Mouse (Mus musculus): ENCODE measurements at regions not wholly inside any gene's neighbourhood (a gene's known extent, or its start where the extent isn't known, plus 50 kb on each side); places are given as distances from the start of the nearest gene placed in this dataset.
A peak's percentile ranks its signal among the peaks of the same experiment; 100 is the strongest.

DNA sequence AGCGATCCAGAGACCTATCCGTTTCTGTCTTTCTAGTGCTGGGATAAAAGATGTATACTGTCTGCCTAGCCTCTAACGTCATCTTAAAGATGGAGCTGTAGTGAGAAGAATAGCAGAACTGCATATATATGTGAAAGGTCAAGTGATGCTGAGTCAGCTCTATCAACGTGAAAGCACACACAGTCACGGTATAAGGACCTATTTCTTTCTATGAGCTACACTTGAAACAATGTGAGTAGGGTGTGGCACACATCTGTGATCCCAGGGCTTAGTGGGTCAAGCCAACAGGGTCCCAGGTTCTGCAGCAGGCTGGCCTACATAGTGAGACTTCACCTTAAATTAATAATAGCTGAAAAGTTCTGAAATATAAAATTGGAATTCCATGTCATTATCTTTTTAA lies 106.6 kb upstream of the Zfp648 start:
- H3K4me3 ChIP-seq, result no peak overlapping the region
- ATAC-seq (ENCODE audit: low FRiP score), result no peak
- H3K27me3 ChIP-seq, result no peaks in the 10 kb centered on the region
- WGBS, result 81% methylated on average over 5 of the region's 5 CpGs
- H3K9me3 ChIP-seq (replicated peaks), result no peaks in the 10 kb centered on the region
- no peak overlapping the region for H3K4me2 ChIP-seq (replicated peaks)
- H3K4me1 ChIP-seq, result no peaks in the 10 kb centered on the region
- no peak overlapping the region for H3K27ac ChIP-seq
- H3K36me3 ChIP-seq, result no peaks in the 10 kb centered on the region
- no peak overlapping the region for H3K9ac ChIP-seq

DNA sequence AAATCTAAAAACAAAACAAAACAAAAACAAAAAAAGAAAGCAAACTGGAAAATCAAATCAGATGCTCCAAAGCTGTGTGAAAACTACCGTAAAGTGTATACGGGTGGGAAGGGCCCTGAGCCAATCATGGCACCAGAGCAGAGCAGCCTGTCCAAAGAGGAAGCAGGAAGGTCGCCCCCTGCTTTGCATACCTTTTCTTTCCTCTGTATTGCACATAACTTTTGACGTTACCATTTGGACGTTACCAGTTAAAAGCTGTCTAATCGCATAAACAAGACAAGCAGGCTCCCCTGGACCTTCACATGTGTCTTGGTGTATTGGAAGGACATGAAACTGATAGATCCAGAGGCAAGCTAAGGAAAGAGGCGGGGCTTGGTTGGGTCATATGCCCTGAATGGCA lies 104.9 kb upstream of the Zfp648 start:
- no peak overlapping the region for H3K4me3 ChIP-seq
- H3K9ac ChIP-seq, result no peak overlapping the region
- ATAC-seq (ENCODE audit: low FRiP score), result no peak
- WGBS, result 85% methylated on average over 7 of the region's 7 CpGs
- H3K4me1 ChIP-seq, result no peaks in the 10 kb centered on the region
- H3K36me3 ChIP-seq, result no peaks in the 10 kb centered on the region
- no peaks in the 10 kb centered on the region for H3K27me3 ChIP-seq
- no peaks in the 10 kb centered on the region for H3K9me3 ChIP-seq (replicated peaks)
- H3K4me2 ChIP-seq (replicated peaks), result no peak overlapping the region
- no peak overlapping the region for H3K27ac ChIP-seq

DNA sequence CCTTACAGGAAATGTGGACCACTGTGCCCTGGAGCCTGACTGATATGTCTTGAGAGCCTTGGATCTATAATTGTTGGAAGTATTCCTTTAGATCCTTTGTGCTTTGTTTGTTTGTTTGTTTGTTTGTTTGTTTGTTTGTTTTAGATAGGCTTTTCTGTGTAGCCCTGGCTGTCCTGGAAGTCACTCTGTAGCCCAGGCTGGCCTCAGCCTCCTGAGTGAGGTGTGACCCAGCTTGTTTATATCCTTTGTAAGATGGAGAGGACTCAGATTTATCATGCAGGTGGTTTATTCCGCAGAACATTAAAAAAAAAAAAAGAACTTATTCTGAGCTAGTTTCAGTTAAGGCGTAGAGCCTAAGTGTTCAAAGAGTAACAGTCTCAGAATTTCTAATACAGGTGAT lies 104.1 kb upstream of the Zfp648 start:
- H3K27ac ChIP-seq, result no peak overlapping the region
- H3K4me2 ChIP-seq (replicated peaks), result no peak overlapping the region
- no peak overlapping the region for H3K9ac ChIP-seq
- no peaks in the 10 kb centered on the region for H3K9me3 ChIP-seq (replicated peaks)
- H3K27me3 ChIP-seq, result no peaks in the 10 kb centered on the region
- 95% methylated on average over 2 of the region's 2 CpGs for WGBS
- no peaks in the 10 kb centered on the region for H3K4me1 ChIP-seq
- ATAC-seq (ENCODE audit: low FRiP score), result no peak
- no peaks in the 10 kb centered on the region for H3K36me3 ChIP-seq
- no peak overlapping the region for H3K4me3 ChIP-seq

DNA sequence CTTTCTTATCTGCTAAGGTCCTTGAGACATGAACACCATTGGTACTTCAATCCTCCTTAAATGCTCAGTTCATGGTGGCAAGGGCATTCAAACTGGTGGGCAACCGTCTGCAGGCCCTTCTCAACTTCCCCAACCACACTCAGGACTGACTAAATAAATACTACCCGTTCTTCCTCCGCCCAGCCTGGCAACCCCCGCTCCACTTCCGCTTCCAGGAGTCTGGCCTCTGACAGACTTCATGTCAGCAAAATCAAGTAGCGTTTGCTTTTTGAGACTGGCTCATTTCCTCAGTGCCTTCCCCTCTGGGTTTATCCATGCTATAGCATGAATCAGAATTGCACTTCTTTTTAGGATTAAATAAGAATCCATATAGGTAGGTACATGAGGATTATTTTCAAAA lies 103.3 kb upstream of the Zfp648 start:
- ATAC-seq (ENCODE audit: low FRiP score), result no peak
- no peak overlapping the region for H3K9ac ChIP-seq
- 57% methylated on average over 6 of the region's 6 CpGs for WGBS

DNA sequence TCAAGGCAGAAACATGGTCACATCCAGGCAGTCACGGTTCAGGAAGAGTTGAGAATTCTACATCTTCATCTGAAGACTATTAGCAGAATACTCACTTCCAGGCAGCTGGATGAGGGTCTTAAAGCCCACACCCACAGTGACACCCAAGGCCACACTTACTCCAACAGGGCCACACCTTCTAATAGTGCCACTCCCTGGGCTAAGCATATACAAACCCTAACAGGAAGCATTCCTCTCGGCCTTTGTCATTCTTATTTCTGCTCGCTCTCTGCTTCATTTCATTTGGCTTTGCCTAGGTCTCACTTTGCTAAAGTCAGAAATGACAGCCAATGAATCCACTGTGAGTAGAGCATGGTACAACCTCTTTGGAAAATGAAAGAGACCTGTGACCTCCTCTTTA lies 100.4 kb upstream of the Zfp648 start:
- Histone ChIP-seq H3K4me1 (peaks cover 6% of the 10 kb centered on the region), H3K27ac (no peak overlapping the region), H3K27me3 (no peaks in the 10 kb centered on the region), H3K4me3 (no peak overlapping the region), H3K9me3 (replicated peaks) (no peaks in the 10 kb centered on the region), H3K9ac (no peak overlapping the region), H3K4me2 (replicated peaks) (no peak overlapping the region), H3K36me3 (no peaks in the 10 kb centered on the region)
- no peak for ATAC-seq (ENCODE audit: low FRiP score)
- 84% methylated on average over 3 of the region's 3 CpGs for WGBS

More for the DNA sequence above, 103.3 kb upstream of the Zfp648 start:
- no peak overlapping the region for H3K4me3 ChIP-seq
- no peaks in the 10 kb centered on the region for H3K27me3 ChIP-seq
- H3K4me1 ChIP-seq, result peaks cover 2% of the 10 kb centered on the region
- H3K27ac ChIP-seq, result no peak overlapping the region
- H3K9me3 ChIP-seq (replicated peaks), result no peaks in the 10 kb centered on the region
- no peaks in the 10 kb centered on the region for H3K36me3 ChIP-seq
- H3K4me2 ChIP-seq (replicated peaks), result no peak overlapping the region

DNA sequence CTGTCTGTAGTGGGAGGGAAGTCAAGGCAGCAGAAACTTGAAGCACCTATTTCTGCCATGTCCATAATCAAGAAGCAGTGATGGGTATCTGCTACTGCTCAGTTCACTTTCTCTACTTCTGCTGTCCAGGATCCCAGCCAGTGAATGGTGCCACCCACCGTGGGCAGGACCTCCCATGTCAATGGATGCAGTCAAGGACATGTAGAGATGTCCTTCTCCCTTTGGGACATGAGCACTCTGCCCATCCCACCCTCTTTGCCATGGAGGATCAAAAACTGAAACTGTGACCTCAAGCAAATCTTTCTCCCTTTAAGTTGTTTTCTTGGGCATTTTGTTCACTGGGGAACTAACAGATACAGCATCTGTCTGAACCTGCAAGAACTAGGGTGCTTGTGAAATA lies 99.6 kb upstream of the Zfp648 start:
- no peaks in the 10 kb centered on the region for H3K9me3 ChIP-seq (replicated peaks)
- WGBS, result 95% methylated on average over 1 of the region's 1 CpGs
- peaks cover 6% of the 10 kb centered on the region for H3K4me1 ChIP-seq
- H3K27ac ChIP-seq, result no peak overlapping the region
- H3K4me2 ChIP-seq (replicated peaks), result no peak overlapping the region
- no peak overlapping the region for H3K9ac ChIP-seq
- ATAC-seq (ENCODE audit: low FRiP score), result no peak
- H3K27me3 ChIP-seq, result no peaks in the 10 kb centered on the region
- no peak overlapping the region for H3K4me3 ChIP-seq
- no peaks in the 10 kb centered on the region for H3K36me3 ChIP-seq

DNA sequence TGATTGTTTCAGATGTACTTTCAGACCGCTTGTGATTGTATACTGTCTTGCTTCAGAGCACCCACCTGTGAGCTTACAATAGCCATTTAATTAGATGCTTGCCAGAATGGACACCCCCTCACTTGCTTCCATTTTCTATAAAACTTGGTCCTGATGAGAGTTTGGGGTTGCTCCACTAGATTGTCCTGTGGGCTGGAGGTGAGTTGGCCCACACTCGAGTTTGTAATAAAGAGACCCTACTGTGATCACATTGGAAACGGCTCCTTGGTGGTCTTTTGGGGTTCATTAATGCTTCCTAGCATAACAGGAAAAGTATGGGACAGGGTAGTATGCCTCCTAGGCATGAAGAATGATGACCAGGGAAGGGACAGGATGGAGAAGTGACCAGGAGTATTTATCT lies 98.8 kb upstream of the Zfp648 start:
- Histone ChIP-seq H3K36me3 (no peaks in the 10 kb centered on the region), H3K27ac (no peak overlapping the region), H3K4me3 (no peak overlapping the region), H3K9me3 (replicated peaks) (no peaks in the 10 kb centered on the region), H3K9ac (no peak overlapping the region), H3K4me2 (replicated peaks) (no peak overlapping the region), H3K27me3 (no peaks in the 10 kb centered on the region), H3K4me1 (peaks cover 6% of the 10 kb centered on the region)
- WGBS, result 75% methylated on average over 3 of the region's 3 CpGs
- ATAC-seq (ENCODE audit: low FRiP score), result no peak

DNA sequence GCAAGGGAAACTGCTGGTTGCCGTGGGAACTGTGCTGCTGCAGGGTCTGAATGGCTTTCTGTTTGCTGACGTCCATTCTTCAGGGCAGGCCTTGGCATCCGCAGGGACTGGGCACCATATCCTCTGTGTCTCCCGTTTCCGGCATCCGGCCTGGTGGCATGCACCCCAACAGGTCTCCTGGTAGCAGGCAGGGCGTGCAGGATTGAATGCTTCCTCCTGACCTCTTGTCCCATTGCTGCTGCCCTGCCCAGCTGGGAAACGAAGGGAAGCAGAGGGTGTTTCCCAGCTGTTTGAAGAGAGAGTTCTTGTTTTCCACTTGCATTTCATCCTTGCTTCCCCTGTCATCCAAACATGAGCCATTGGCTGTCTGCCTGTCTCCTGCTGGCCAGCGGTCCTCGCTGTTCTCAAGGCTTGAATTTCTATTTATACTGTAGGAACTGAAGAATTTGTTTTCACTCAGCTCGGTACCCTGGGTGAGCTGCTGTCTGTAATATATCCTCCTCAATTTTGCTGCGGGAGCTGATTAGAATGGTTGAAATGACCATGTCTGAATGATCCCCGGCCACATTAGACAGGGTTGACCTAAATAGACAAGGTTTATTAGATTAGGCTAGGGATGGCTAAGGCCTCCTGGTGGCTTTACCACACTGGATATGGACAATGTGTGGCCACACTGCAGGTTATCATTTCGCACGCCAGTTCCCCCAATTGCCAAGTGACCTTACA lies 98.0 kb upstream of the Zfp648 start:
- Histone ChIP-seq H3K4me2 (replicated peaks) (no peak overlapping the region; the same call in 1 of the 2 replicates), H3K4me3 (no peak overlapping the region), H3K27ac (peak overlapping the region; percentile 52; the same call in 1 of the 2 replicates), H3K27me3 (no peaks in the 10 kb centered on the region), H3K9ac (no peak overlapping the region), H3K4me1 (peaks cover 6% of the 10 kb centered on the region), H3K9me3 (replicated peaks) (no peaks in the 10 kb centered on the region), H3K36me3 (no peaks in the 10 kb centered on the region)
- ATAC-seq (ENCODE audit: low FRiP score), result 0 out of 2 replicates have a peak, but pooled peaks have one; percentile 52
- WGBS, result 32% methylated on average over 15 of the region's 15 CpGs

DNA sequence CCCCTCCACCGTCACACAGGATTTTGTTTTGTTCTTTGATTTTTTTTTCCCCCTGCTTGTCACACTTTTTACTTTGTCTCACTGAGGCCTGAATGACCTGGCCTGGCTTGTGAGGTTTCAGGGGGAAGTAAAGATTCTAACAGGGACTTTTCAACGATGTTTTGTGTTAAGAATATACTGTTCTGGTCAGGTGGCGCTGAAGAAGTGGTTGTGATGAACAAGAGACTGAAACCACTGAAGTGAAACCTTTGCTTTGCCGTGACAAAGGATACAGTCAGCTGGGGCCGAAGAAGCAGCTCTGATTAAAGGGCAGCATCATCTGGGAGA lies 97.4 kb upstream of the Zfp648 start:
- no peak overlapping the region for H3K9ac ChIP-seq
- 42% methylated on average over 5 of the region's 5 CpGs for WGBS
- H3K4me3 ChIP-seq, result no peak overlapping the region
- no peak for ATAC-seq (ENCODE audit: low FRiP score)
- no peaks in the 10 kb centered on the region for H3K27me3 ChIP-seq
- no peaks in the 10 kb centered on the region for H3K36me3 ChIP-seq
- no peaks in the 10 kb centered on the region for H3K9me3 ChIP-seq (replicated peaks)
- no peak overlapping the region for H3K4me2 ChIP-seq (replicated peaks)
- H3K4me1 ChIP-seq, result peaks cover 6% of the 10 kb centered on the region
- no peak overlapping the region for H3K27ac ChIP-seq

DNA sequence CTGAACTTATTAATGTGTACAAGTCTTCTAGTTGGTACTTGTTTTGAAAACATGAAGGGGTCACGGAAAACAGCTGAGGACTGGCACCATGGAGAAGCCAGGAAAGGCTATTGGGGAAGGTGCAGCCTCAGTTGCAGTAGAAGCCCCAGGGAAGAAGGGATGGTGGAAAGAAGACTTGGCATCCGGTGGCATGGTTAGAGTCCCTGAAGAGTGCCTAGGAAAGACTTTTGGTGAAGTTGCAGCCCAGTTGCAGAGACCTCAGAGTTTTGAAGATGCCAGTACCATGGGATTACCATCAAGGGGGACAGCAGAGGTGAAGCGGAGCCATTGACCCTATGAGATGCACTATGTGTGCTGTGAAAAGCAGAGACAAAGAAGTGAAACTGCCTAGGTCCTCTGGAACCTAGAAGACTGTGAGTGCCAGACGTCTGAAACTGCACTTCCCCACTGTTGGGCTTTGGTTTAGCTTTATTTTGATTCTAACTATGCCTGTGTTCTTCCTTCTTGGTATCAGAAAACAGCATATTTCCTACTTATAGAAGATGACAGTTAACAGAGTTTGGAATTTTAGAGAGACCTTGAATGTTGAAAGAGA lies 96.9 kb upstream of the Zfp648 start:
- Histone ChIP-seq H3K36me3 (no peaks in the 10 kb centered on the region), H3K4me2 (replicated peaks) (no peak overlapping the region), H3K9me3 (replicated peaks) (no peaks in the 10 kb centered on the region), H3K4me1 (peaks cover 6% of the 10 kb centered on the region), H3K9ac (no peak overlapping the region), H3K27ac (no peak overlapping the region), H3K4me3 (no peak overlapping the region), H3K27me3 (no peaks in the 10 kb centered on the region)
- WGBS, result 77% methylated on average over 4 of the region's 4 CpGs
- ATAC-seq (ENCODE audit: low FRiP score), result no peak

DNA sequence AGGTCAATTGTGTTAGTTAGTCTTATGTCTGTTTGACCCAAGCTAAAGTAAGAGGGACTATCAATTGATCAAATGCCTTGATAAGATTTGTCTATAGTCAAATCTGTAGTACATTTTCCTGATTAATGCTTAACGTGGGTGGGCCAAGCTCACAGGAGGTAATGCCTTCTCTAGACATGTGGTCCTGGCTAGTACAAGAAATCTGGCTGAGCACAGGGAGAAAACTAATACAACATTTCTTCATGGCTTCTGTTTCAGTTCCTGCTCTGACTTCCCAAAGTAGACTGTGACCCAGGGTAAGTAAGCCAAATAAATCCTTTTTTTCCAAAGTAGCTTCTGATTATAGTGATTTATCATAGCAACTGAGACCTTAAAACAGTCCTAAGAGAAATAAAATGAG lies 96.2 kb upstream of the Zfp648 start:
- 89% methylated on average over 1 of the region's 1 CpGs for WGBS
- no peak for ATAC-seq (ENCODE audit: low FRiP score)
- H3K4me1 ChIP-seq, result peaks cover 6% of the 10 kb centered on the region
- no peak overlapping the region for H3K4me3 ChIP-seq
- no peak overlapping the region for H3K27ac ChIP-seq
- no peak overlapping the region for H3K4me2 ChIP-seq (replicated peaks)
- H3K27me3 ChIP-seq, result no peaks in the 10 kb centered on the region
- no peaks in the 10 kb centered on the region for H3K36me3 ChIP-seq
- no peak overlapping the region for H3K9ac ChIP-seq
- H3K9me3 ChIP-seq (replicated peaks), result no peaks in the 10 kb centered on the region

DNA sequence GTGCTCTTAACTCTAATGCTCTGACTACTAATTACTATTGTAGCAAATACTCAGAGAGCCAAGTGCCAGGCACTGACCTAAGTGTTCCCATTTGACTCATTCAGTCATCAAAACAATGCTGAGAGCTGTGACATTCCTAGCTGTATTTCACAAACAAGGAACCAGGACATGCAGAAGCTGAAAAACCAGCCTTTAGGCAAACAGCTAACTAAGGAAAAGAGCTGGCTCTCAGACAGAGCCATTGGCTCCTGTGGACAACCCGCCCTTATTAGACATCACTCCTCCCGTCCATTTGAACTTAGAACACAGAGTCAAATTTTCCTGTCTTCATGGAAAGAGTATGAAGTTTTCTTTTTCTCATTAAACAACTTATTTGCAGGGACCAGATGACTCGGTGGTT lies 88.5 kb upstream of the Zfp648 start:
- no peaks in the 10 kb centered on the region for H3K27me3 ChIP-seq
- no peak overlapping the region for H3K4me3 ChIP-seq
- no peaks in the 10 kb centered on the region for H3K36me3 ChIP-seq
- no peaks in the 10 kb centered on the region for H3K4me1 ChIP-seq
- no peak for ATAC-seq (ENCODE audit: low FRiP score)
- no peaks in the 10 kb centered on the region for H3K9me3 ChIP-seq (replicated peaks)
- no peak overlapping the region for H3K27ac ChIP-seq
- H3K9ac ChIP-seq, result no peak overlapping the region
- 83% methylated on average over 3 of the region's 3 CpGs for WGBS
- H3K4me2 ChIP-seq (replicated peaks), result no peak overlapping the region

Measured in hindbrain, embryonic 12.5 days (tissue).